Mouse (Mus musculus): ENCODE measurements at regions not wholly inside any gene's neighbourhood (a gene's known extent, or its start where the extent isn't known, plus 50 kb on each side); places are given as distances from the start of the nearest gene placed in this dataset.

DNA sequence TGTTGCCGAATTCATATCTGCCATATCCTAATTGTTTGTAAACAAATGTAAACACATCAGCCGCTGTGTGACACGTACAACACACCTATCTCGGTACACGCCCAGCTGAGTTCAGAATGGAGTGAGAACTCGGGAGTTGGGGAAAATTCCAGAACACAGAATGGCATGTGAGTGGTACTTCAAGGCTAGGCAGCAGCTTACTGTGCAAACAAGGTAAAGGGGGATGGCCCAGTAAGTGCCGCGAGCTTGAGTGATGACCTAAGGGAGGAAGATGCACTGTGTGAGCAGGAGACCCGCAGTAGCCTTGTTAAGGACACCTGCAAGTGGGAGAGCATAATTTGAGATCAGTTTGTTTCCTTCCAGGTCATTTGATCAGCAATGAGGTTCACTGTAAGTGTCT, 74.0 kb downstream of the Spry2 start:
- Histone ChIP-seq H3K4me3 (ENCODE audit: control insufficient read depth in 1 of 2, insufficient read depth in 1 of 2, low read depth in 2 of 2, low read length in 2 of 2) (no peak overlapping the region), H3K9ac (ENCODE audit: control insufficient read depth, low read depth, low read length, poor library complexity, severe bottlenecking) (no peak overlapping the region), H3K9me3 (replicated peaks; ENCODE audit: insufficient read depth, low read length) (no peaks in the 10 kb centered on the region), H3K27ac (ENCODE audit: control insufficient read depth, low read depth, low read length) (no peak overlapping the region), H3K79me2 (ENCODE audit: control insufficient read depth, insufficient read depth, low read length, poor library complexity) (no peaks in the 10 kb centered on the region), H3K27me3 (ENCODE audit: control insufficient read depth in 1 of 2, insufficient read depth in 2 of 2, low read length in 2 of 2) (no peaks in the 10 kb centered on the region), H3K36me3 (ENCODE audit: control insufficient read depth in 1 of 2, insufficient read depth in 2 of 2, low read length in 2 of 2) (no peaks in the 10 kb centered on the region; a peak in 1 of 4 replicates), H3K4me1 (ENCODE audit: control insufficient read depth in 1 of 2, insufficient read depth in 2 of 2, low read length in 2 of 2) (no peaks in the 10 kb centered on the region; a peak in 1 of 4 replicates)
- no peak for DNase-seq (ENCODE audit: low read depth, low spot score)
- TF ChIP-seq SMC3 (IDR thresholded peaks at IDR 0.05; ENCODE audit: low read depth, low read length): no peak
- TF ChIP-seq MYB (IDR thresholded peaks at IDR 0.05; ENCODE audit: low read depth, low read length): no peak
- no peak for TF ChIP-seq CHD2 (IDR thresholded peaks at IDR 0.05; ENCODE audit: low read length)
- no peak for TF ChIP-seq USF1 (IDR thresholded peaks at IDR 0.05; ENCODE audit: low read depth, low read length)
- TF ChIP-seq MEF2A (IDR thresholded peaks at IDR 0.05; ENCODE audit: extremely low read depth, insufficient replicate concordance, low read depth, low read length, poor library complexity, severe bottlenecking): no peak
- no peak for TF ChIP-seq MAX (IDR thresholded peaks at IDR 0.05; ENCODE audit: low read length)
- TF ChIP-seq ETS1 (IDR thresholded peaks at IDR 0.05; ENCODE audit: low read depth, low read length): no peak
- no peak for TF ChIP-seq MAZ (IDR thresholded peaks at IDR 0.05; ENCODE audit: low read depth, low read length)
- TF ChIP-seq JUND (IDR thresholded peaks at IDR 0.05; ENCODE audit: low read depth, low read length): no peak
- no peak for TF ChIP-seq POLR2A (IDR thresholded peaks at IDR 0.05; ENCODE audit: control insufficient read depth in 1 of 2, insufficient read depth in 1 of 2, low read depth in 1 of 2, low read length in 2 of 2, poor library complexity in 1 of 2)
- TF ChIP-seq E2F4 (IDR thresholded peaks at IDR 0.05; ENCODE audit: borderline replicate concordance, low read depth, low read length): no peak
- TF ChIP-seq POLR2AphosphoS5 (IDR thresholded peaks at IDR 0.05; ENCODE audit: borderline replicate concordance, low read depth, low read length): no peak
- TF ChIP-seq BHLHE40 (IDR thresholded peaks at IDR 0.05; ENCODE audit: borderline replicate concordance, low read depth, low read length): no peak
- TF ChIP-seq ZC3H11A (IDR thresholded peaks at IDR 0.05; ENCODE audit: low read depth, low read length): no peak
- no peak for TF ChIP-seq ZNF384 (IDR thresholded peaks at IDR 0.05; ENCODE audit: low read depth, low read length)
- TF ChIP-seq TAL1 (IDR thresholded peaks at IDR 0.05; ENCODE audit: low read length): no peak
- TF ChIP-seq MAFK (IDR thresholded peaks at IDR 0.05; ENCODE audit: borderline replicate concordance, low read depth, low read length): no peak

DNA sequence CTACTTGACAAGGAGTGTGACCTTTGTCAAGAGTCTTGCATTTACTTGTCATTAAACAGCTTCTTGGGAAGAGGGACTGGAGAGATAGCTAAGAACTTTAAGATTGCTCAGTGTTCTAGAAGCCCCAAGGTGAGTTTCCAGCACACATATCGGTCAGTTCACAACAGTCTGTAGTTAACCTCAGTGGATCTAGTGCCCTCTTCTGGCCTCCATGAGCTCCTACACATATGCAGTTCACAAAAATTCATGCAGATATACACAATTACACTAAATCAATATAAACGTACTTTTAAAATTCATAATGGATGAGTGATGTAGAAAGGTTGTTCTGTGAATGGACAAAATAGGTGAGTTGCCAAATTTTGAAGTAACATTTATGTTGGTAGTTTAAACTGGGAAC, 77.1 kb downstream of the Spry2 start:
- no peaks in the 10 kb centered on the region for H3K27me3 ChIP-seq (ENCODE audit: control insufficient read depth in 1 of 2, insufficient read depth in 2 of 2, low read length in 2 of 2)
- H3K79me2 ChIP-seq (ENCODE audit: control insufficient read depth, insufficient read depth, low read length, poor library complexity): no peaks in the 10 kb centered on the region
- no peak overlapping the region for H3K27ac ChIP-seq (ENCODE audit: control insufficient read depth, low read depth, low read length)
- no peak for DNase-seq (ENCODE audit: low read depth, low spot score)
- no peak overlapping the region for H3K9ac ChIP-seq (ENCODE audit: control insufficient read depth, low read depth, low read length, poor library complexity, severe bottlenecking)
- TF ChIP-seq ZC3H11A (IDR thresholded peaks at IDR 0.05; ENCODE audit: low read depth, low read length) (peak; percentile 40), GATA1 (IDR thresholded peaks at IDR 0.05; ENCODE audit: low read depth, low read length) (no peak), SMC3 (IDR thresholded peaks at IDR 0.05; ENCODE audit: low read depth, low read length) (peak; percentile 33), ZKSCAN1 (IDR thresholded peaks at IDR 0.05; ENCODE audit: low read depth, low read length) (no peak), TAL1 (IDR thresholded peaks at IDR 0.05; ENCODE audit: low read length) (no peak), BHLHE40 (IDR thresholded peaks at IDR 0.05; ENCODE audit: borderline replicate concordance, low read depth, low read length) (no peak), MYB (IDR thresholded peaks at IDR 0.05; ENCODE audit: low read depth, low read length) (no peak), KAT2A (conservative IDR thresholded peaks at IDR 0.05; ENCODE audit: low read depth, low read length) (no peak), NRF1 (IDR thresholded peaks at IDR 0.05; ENCODE audit: insufficient read depth, low read depth, low read length, poor library complexity, severe bottlenecking) (no peak), JUND (IDR thresholded peaks at IDR 0.05; ENCODE audit: low read depth, low read length) (no peak), ZNF384 (IDR thresholded peaks at IDR 0.05; ENCODE audit: low read depth, low read length) (no peak), USF1 (IDR thresholded peaks at IDR 0.05; ENCODE audit: low read depth, low read length) (no peak), CHD2 (IDR thresholded peaks at IDR 0.05; ENCODE audit: low read length) (no peak), CHD1 (IDR thresholded peaks at IDR 0.05; ENCODE audit: low read depth, low read length) (no peak), NELFE (IDR thresholded peaks at IDR 0.05; ENCODE audit: low read depth, low read length) (no peak), MXI1 (IDR thresholded peaks at IDR 0.05; ENCODE audit: low read depth, low read length) (no peak), CTCF (IDR thresholded peaks at IDR 0.05 in 2 of 3, conservative IDR thresholded peaks at IDR 0.05 in 1 of 3; ENCODE audit: control insufficient read depth in 1 of 3, insufficient read depth in 1 of 3, low read depth in 2 of 3, low read length in 3 of 3, poor library complexity in 1 of 3, severe bottlenecking in 1 of 3) (peak in 2 of 3 experiments; percentile 5 to 35; a peak in 2 of 6 replicates), MAX (IDR thresholded peaks at IDR 0.05; ENCODE audit: low read length) (no peak), RCOR1 (IDR thresholded peaks at IDR 0.05; ENCODE audit: low read depth, low read length) (no peak), TBP (IDR thresholded peaks at IDR 0.05; ENCODE audit: low read depth, low read length) (no peak), RAD21 (IDR thresholded peaks at IDR 0.05; ENCODE audit: low read depth, low read length) (peak; percentile 35), TCF12 (IDR thresholded peaks at IDR 0.05; ENCODE audit: low read depth, low read length) (no peak)
- no peaks in the 10 kb centered on the region for H3K36me3 ChIP-seq (ENCODE audit: control insufficient read depth in 1 of 2, insufficient read depth in 2 of 2, low read length in 2 of 2)
- no peaks in the 10 kb centered on the region for H3K9me3 ChIP-seq (replicated peaks; ENCODE audit: insufficient read depth, low read length)
- no peaks in the 10 kb centered on the region for H3K4me1 ChIP-seq (ENCODE audit: control insufficient read depth in 1 of 2, insufficient read depth in 2 of 2, low read length in 2 of 2)
- no peak overlapping the region for H3K4me3 ChIP-seq (ENCODE audit: control insufficient read depth in 1 of 2, insufficient read depth in 1 of 2, low read depth in 2 of 2, low read length in 2 of 2)
